Mouse (Mus musculus) small intestine, adult 2 months (tissue): ENCODE measurements around the gene G6pc.

Source experiments
- CTCF ChIP-seq: fragments of 200-500 bp; IDR thresholded peaks from 2 replicates; pipeline ENCODE4 v1.5.1; 2012; ENCODE audit warnings: low read depth, mild to moderate bottlenecking, control low read depth, inconsistent platforms, low read length, moderate library complexity, mixed read lengths; ENCODE audit not compliant: insufficient replicate concordance, insufficient read length; ENCODE audit errors: extremely low read depth
- POLR2A ChIP-seq: fragments of 200-500 bp; IDR thresholded peaks from 2 replicates; pipeline ENCODE4 v1.6.1; 2012; ENCODE audit warnings: low read depth, mild to moderate bottlenecking, control low read depth, inconsistent platforms, low read length, moderate library complexity

GRCm38 (mm10) chr11:101417101-101417855, 49.9 kb downstream of the G6pc start, which contains the start of gene Aarsd1:
- no peak for TF ChIP-seq POLR2A
- TF ChIP-seq CTCF: no peak
